Mouse (Mus musculus): ENCODE data around the gene Fignl2.
"Not testable (repeated sequence)": the region's sequence is repeated elsewhere in the genome, so short reads cannot be mapped to it uniquely, and the experiment has no call there.

Gene Fignl2

DNA sequence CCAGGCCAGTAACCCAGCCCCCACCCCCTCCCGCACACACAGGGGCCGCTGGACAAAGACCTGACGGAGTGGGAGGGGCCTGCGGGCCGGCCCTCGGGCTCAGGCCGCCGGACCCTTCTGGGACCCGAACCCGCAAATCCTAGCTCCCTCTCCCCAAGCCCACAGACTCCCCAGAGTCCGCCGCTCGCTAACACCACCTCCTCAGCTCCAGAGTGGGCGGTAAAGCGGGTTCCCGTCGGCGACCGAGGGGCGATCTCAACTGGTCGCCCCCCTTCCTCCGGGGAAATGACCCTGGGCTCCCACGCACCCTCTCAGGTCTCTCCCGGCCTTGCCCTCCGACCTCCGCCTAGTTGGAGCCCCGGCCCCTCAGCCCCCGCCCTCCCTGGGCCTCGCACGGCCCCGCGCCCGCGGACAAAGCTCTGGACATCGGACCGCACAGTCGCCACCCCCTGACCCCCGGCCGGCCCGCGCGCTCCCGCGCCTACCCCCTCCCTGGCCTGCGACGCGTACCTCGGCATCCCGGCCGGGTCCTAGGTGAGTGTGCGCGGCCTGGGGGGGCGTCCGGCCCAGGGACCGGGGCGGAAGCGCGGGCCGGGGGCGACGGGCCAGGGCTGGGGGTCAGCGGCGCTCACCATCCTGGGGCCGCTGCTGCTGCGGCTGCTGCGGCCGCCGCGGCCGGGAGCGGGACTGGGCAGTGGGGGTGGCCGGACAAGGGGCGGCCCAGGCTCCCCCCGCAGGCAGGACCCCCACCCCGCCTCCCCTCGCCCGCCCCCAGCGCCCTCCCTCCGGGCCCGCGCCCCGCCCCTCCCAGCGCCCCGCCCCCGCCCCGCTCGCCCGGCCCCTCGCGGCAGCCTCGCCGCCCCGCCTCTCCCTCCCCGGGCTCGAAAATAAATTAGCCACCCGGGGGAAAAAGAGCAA lies at the start of gene Fignl2:
Gene Fignl2, minus strand, starts transcription at position 755 of the 918 bp plus-strand sequence.
- no peak for DNase-seq (ENCODE audit: low spot score in 2 of 2)

DNA sequence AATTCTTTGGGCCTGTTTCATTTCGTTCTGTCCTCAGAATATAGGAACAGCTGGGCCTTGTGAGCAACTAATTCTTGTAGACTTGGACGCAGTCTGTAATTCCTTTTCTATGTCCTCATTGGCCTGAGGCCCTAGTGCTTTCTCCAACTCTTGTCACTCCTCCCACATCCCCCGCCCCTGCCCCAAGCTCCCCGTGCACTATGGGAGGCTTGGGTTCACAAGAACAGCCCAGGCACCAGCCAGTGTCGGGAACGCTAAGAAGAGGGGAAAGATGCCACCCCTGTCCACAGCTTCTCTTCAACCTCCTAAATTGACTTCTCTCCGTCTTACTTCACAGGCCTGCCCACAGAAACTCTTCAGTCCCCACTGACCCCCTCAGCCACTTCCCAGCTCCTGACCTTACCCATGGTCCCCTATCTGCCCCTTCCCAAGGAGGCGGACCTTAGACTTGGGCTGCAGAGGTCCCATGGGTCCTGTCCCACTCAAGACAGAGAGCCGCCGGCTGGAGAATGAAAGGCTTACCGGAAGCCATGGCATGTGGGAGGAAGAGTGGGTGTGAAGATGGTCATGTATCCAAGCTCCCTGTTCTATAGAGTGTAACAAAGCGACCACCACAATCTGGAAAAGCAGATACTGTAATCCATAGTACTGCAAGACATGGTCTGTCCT lies 48.6 kb upstream of the Fignl2 start:
- DNase-seq (ENCODE audit: low spot score in 2 of 2), result no peak

DNA sequence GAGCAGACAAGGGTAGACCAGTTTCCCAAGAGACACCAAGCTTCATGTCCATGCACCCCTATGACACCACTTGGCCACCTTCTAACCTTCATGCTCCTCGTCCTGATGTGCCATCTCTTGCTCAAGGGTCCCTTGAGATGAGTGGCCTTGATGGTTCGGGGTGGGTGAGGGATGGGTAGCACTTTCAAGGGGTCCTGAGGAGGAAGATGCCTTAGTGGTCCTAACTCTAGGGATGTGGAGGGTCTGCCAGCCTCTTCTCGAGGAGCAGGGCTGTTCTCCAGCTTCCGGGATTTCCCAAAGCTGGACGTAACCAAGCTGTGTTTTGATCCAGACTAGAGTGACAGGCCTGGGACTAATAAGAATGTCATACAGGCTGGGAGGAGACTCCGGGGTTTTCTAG lies 47.2 kb upstream of the Fignl2 start:
- no peak for DNase-seq (ENCODE audit: low spot score in 2 of 2)

DNA sequence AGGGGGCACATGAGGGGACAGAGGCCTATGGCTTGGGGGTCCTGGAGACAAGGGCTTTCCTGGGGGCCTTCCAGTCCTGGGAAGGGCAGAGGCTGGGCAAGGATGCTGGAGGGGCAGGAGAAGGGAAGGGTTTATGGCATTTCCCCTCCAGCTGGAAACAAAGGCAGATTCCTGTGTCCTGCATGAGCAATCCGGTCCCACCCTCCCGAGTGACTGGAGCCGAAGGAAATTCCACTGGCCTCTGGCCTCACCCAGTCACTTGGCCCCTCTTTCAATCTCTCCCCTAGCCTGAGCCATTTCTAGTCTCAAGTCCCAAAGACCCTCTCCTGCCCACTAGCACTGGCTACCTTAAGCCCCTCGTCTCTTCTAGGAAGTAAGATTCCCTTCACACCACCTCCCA lies 44.8 kb upstream of the Fignl2 start:
- DNase-seq (ENCODE audit: low spot score in 2 of 2), result no peak

DNA sequence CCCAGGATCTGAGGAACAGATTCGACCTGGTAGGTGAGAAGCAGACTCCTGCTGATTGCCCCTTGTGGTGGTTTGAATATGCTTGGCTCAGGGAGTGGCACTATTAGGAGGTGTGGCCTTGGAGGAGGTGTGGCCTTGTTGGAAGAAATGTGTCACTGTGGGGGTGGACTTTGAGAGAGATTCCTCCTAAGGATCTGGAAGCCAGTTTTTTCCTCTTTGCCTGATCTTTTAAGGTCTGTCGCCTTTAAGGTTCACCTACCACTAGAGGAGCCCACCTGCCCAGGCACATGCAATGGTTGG lies 43.9 kb upstream of the Fignl2 start:
- DNase-seq (ENCODE audit: low spot score in 2 of 2), result no peak

DNA sequence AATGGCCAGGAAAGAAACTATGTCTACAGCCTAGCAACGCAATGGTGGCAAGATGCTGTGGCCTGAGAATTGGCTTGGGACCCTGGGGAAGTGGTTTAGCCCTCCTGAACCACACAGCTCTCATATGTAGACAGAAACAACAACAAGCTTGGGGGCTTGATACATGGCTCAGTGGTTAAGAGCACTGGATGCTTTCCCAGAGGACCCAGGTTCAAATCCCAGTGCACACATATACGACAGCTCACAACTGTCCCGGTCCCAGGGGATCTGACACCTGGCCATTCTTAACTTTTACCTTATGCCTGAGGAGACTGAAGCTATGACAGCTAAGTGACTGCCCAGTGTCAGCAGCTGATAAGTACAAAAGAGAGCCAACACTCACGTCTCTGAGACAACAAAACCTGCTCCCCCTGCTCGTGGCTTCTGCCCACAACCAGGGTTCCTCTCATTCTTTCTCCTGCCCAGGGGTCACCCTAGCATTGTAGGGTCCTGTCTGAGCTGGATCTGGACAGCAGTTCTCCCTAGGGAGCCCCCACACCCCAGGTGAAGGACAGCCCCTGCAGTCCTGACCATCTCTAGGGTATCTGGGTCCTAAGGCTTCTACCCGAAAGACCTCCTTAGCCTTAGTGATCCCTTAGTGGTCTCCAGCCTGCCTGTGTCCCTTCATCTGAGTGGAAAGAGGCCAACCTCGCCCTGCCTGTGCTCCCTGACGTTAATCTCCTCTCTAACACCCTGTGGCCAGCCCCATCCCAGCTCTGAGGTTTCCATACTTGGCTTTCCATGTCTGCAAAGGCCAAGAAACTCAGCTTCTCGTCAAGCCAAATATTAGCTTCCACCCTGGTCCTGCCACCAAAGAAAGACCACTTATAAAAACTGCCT lies 43.3 kb upstream of the Fignl2 start:
- DNase-seq (ENCODE audit: low spot score in 2 of 2), result no peak

DNA sequence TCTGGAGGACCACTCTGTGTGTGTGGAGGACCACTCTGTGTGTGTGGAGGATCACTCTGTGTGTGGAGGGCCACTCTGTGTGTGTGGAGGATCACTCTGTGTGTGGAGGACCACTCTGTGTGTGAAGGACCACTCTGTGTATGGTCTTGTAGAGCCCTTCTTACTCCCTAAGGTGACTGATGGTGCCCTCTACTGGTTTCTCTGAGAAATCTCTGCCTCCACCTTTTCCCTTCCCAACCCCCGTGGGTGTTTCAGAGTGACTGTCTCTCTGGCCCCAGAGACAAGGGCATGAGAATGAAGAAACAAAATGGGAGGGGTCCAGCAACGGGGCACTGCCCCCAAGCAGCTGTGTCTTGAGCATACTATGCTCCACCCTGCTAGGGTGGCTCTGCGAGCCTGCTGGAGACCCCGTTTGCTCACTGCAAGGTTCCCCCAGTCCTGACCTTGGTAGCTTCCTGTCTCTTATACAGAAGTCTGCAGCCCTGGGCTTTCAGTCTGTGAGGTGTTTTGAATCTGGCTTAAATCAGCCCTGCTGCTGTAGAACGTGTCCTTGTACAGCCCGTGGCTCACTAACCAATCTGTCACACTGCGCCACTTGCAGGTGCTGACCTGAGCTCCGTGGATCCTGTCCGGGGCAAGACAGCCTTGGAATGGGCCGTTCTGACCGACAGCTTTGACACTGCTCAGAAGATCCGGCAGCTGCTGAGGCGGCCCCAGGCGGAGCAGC lies 40.2 kb upstream of the Fignl2 start:
- no peak for DNase-seq (ENCODE audit: low spot score in 2 of 2)

DNA sequence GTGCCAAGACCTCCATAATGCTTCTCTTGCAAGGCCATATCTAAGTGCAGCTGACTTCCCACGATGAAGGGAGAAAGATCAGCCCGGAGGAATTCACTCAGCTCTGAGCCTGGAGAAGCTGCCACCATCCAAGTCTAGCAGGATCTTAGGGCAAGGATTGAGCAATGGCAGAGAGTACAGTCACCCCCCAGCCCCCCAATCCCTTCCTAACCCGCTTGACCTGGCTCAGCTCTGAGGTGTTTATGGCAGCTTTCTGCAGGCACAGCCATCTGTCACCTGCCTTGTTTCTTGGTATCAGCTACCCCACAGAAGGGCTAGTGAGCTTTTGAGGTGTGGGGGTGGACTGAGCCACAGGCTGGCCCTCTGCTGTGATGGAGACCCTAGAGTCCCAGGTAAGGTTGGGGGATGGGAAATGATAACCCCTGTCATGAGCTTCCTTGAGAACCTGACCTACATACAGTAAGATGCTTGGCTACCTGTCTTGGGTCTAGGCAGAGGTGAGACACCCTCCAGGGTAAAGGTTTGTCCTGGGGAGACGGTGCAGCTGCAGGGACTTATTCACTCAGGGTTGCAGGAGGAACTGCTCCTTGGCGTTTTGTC lies 37.2 kb upstream of the Fignl2 start, which contains the start of gene Ankrd33:
Gene Ankrd33, plus strand, starts transcription at position 245 of the 600 bp plus-strand sequence.
- no peak for DNase-seq (ENCODE audit: low spot score in 2 of 2)

DNA sequence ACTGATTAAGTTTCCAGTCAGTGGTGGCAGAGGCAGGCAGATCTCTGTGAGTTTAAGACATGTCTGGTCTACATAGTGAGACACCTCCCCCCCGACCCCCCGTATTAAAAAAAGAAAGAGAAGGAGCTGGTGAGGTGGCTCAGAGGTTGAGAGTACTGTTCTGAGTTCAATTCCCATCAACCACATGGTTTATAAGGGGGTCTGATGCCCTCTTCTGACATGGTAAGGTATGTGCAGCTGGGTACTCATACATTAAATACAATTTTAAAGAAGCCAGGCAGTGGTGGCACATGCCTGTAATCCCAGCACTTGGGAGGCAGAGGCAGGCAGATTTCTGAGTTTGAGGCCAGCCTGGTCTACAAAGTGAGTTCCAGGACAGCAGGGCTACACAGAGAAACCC lies 35.4 kb upstream of the Fignl2 start:
- not testable (repeated sequence) for DNase-seq (ENCODE audit: low spot score in 2 of 2)

DNA sequence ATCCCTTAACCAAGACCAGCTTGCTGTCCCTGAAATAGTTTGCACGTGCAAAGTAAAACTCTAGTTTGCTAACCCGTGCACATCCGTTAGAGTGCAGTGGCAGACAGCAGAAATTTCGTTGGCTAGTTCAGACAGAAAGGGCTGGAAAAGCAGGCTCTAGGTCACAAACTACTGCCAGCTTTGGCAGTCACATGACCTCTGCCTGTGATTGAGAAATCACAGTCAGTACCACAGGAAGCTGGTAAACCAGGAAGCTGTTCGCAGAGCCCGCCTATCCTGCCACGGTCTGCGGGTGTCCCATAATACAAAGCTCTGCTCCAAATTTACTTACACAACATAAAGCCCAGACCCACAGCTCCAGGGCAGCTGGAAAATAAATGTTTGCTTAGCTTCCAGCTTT lies 34.8 kb upstream of the Fignl2 start:
- peak in 1 of 2 experiments; percentile 70 for DNase-seq (ENCODE audit: low spot score in 2 of 2)

DNA sequence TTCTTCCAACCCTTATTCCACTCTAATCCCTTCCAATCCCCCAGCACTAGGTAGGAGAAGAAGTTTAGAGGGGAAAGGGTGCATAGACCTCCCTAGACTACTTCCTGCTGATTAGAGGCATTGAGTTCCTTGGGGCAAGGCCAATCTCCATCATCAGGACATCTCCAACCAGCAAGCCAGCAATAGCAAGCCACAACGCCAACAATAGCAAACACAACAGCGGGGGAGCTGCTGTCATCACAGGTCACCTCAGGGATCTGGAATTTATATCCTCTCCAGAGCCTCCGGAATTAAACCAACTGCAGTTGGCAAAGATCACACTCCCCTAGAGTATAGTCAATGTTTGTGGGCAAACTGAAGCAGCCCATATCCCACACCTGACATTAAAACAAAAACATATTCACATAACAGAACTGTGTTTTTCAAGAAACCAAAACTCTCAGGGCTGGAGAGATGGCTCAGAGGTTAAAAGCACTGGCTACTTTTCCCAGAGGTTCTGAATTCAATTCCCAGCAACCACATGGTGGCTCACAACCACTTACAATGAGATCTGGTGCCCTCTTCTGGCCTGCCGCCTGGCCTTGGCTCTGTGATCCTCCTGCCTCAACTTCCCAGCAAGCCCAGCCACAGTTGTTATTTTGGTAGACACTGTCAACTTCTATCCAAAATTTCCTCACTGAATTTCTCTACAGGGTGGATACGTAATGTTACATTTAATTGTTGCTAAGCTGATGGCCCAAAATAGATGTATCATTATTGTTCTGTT lies 29.7 kb upstream of the Fignl2 start:
- no peak for DNase-seq (ENCODE audit: low spot score in 2 of 2)

DNA sequence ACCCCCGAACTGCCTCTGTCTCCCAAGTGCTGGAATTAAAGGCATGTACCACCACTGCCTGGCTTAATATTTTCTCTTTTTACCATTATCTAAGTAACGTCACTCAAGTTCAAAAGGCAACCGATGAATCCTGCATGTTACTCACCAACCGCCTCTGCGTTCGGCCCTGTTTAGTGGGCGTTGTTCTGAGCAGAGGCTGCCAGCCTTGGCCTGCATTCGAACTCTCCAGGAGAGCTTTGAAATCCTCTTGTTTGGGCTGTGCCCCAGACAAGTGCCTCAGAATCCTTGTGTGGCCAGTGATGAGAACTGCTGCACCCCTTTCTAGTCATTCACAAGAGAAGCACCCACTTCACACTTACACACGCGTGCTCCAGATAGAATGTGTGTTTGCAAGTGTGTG lies 27.6 kb upstream of the Fignl2 start:
- DNase-seq (ENCODE audit: low spot score in 2 of 2), result no peak

DNA sequence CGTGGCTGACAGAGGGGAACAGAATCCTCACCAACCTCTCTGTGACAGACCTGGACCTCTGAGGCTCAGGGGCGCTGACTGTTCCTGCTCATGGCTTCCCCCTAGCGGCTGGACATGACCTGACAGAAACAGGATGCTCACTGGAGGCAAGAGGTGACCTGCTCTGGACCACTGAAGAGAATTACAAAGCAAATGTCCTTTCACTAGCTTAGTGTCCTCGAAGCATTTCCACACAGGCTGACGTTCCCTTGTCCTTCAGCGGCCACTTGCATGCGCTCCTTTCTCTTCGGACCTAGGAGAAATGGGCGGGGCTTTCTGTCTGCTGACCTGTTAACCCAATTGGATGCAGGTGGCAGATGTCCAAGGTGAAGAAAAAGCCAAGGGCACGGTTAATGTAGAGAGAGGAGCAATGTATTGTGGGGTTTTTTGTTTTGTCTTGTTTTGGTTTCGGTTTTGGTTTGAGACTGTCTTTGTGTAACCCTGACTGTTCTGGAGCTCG lies 27.2 kb upstream of the Fignl2 start:
- DNase-seq (ENCODE audit: low spot score in 2 of 2), result peak; percentile 62 to 76

DNA sequence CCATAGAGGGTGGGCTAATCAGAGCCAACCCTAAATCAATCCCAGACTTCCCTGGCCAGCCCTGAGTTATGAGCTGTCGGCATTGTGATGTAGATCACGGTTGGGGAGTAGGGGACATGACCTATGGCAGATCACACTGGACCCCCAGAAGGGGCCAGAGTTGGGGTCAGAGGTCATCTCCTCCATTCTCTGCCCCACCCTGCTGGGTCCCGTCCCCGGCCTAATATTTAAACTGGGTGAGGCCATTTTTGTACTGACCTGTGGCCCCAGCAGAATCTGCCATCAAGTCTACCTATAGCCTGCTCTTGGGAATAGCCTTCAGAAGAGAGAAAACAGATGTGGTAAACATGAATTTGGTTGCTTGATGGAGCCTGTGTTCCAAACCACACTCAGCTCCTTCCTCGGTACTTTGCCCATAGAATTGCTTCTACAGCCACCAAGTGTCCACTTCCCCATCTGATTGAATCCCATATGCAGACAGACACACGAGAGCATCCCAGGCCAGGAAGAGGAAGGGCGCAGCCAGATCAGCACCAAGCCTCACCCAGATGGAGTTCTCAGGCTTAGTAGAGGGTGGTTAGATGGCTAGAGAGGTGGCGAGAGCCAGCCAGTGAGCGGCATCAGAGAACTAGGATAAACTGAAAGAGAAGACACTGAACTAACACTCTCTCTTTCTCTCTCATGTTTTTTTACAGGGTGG lies 25.4 kb upstream of the Fignl2 start:
- no peak for DNase-seq (ENCODE audit: low spot score in 2 of 2)

DNA sequence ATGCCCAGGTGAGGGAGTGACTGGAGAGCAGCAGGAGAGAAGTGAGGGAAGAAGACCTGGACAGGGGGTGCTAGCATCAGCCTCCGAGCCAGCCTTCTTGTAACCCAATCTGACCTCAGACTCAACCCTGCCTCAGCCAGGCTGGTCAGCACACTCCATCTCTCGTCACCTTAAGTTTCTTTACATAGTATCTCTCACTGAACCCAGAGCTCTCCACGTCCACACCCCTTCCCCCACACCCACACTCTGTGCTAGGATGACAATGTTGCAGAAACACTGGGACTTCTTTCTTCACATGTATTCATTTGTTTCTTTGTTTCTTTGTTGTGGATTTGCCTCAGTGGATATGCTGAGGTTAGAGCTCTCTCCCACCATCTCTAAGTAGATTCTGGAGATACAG lies 22.6 kb upstream of the Fignl2 start:
- no peak for DNase-seq (ENCODE audit: low spot score in 2 of 2)

DNA sequence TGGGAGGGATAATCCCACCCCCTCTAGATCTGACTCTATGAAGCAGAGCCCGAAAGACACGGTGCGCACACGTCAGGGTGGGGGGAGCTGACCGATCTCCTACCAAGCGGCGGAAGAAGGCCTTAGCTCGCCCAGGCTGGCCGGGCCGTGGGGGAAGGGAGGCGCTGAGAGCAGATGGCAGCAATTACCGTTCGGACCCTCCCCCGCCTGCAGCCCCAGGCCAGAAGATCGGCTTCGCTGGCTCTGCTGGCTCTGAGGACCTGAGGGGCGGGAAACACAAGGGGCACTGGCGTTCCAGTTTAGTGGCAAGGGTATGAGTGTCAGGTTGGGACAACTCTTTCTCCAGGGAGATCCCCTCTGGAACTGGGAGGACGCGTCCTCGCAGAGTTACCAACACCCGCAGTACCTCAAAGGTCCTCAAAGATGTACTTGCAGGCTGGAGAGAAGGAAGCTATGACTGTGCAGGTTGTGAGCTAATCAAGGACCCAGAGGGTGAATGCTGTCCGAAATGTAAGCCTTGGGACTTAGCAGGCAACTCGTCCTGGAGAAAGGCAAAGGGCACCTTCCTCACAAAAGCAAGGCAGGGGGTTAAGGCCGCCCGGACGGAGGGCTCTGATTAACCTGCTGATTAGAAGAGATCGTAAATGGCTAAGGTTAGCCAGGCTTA lies 19.8 kb upstream of the Fignl2 start:
- DNase-seq (ENCODE audit: low spot score in 2 of 2), result no peak

DNA sequence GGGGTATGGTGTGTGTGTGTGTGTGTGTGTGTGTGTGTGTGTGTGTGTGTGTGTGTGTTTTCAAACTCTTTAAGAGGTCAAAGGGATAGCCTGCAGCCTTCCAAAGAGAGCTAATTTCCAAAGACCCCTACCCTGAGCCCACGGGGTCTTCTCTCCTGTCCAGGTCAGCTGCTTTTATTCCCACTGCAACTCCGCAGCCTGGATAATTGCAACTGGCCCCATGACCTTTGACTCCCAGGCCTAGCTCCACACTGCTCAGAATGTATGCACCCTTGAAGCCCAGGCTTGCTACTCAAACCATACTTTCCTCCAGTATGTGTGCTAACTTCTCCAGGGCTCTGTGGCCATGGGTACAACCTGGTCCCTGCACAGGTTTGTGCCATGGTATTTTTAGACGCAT lies 17.0 kb upstream of the Fignl2 start:
- no peak for DNase-seq (ENCODE audit: low spot score in 2 of 2)

DNA sequence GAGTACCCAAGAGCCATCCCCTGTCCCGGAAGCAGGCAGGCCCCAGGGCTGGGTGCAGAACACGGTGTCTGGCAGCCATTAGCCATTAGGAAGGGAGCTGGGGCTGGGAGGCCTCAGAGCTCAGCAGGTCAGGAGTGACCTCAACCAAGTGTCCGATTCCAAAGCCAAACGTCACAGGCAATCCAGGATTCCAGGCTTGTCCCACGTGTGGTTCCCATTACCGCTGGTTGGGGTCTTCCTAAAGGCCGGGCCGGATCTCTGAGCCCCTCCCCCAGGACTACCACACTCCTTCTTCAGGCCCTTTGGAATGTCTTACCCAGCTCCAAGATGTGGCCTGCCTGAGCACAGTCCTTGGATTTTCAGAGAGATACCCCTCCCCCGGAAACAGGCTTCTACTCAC lies 16.6 kb upstream of the Fignl2 start:
- DNase-seq (ENCODE audit: low spot score in 2 of 2), result no peak

DNA sequence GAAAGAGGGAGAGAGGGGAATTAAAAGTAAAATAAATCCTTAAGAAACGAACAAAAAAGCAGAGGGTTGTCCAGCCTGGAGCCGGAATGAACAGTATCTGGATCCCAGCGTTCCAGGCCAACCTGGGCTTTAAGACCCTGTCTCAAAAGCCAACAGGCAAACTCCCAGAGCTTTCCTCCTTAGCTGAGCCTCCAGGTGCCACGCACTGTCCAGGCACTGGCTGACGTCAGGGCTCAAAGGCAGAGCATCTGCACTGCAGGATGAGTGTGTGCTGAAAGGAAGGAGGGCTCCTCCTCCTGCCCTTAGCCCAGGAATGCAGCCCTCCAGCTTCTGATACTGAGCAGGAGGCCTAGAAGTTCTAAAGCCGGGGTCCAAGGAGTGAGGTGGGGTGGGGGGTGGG lies 15.6 kb upstream of the Fignl2 start:
- no peak for DNase-seq (ENCODE audit: low spot score in 2 of 2)

Measured in urinary bladder, adult 18-20 months (tissue).